Mouse (Mus musculus) heart, embryonic 11.5 days (tissue): ENCODE measurements at regions not wholly inside any gene's neighbourhood (a gene's known extent, or its start where the extent isn't known, plus 50 kb on each side); places are given as distances from the start of the nearest gene placed in this dataset.

Source experiments
- ATAC-seq: fragments of 200-750 bp; cut with Nextera tagmentation; replicated peaks from 2 replicates; pipeline ENCODE4 v1.8.0; 2017; ENCODE audit warnings: moderate library complexity; ENCODE audit not compliant: insufficient number of reproducible peaks, low FRiP score, low TSS enrichment
- H3K27ac ChIP-seq: fragments of 300-500 bp; sonication (generic); 2 replicates; pipeline ENCODE4 v1.5.1; 2014; ENCODE audit warnings: mild to moderate bottlenecking, low read depth, low read length
- H3K27me3 ChIP-seq: fragments of 300-500 bp; sonication (generic); 2 replicates; pipeline ENCODE4 v1.6.1; 2014; ENCODE audit warnings: mild to moderate bottlenecking, low read length, mixed read lengths; ENCODE audit not compliant: control insufficient read depth, insufficient read depth
- H3K36me3 ChIP-seq: fragments of 300-500 bp; sonication (generic); 2 replicates; pipeline ENCODE4 v1.6.1; 2014; ENCODE audit warnings: mild to moderate bottlenecking, low read length, moderate library complexity, mixed read lengths; ENCODE audit not compliant: control insufficient read depth, insufficient read depth
- H3K4me1 ChIP-seq: fragments of 300-500 bp; sonication (generic); 2 replicates; pipeline ENCODE4 v1.6.1; 2014; ENCODE audit warnings: low read length; ENCODE audit not compliant: control insufficient read depth, insufficient read depth
- H3K4me2 ChIP-seq: fragments of 300-500 bp; sonication (generic); 2 replicates; pipeline ENCODE4 v1.6.1; 2014; ENCODE audit warnings: mild to moderate bottlenecking, moderate library complexity
- H3K4me3 ChIP-seq: fragments of 300-500 bp; sonication (generic); 2 replicates; pipeline ENCODE4 v1.5.1; 2014; ENCODE audit warnings: low read depth, low read length
- H3K9ac ChIP-seq: fragments of 300-500 bp; sonication (generic); 2 replicates; pipeline ENCODE4 v1.6.1; 2014; ENCODE audit warnings: mild to moderate bottlenecking, low read depth, low read length, moderate library complexity
- H3K9me3 ChIP-seq: fragments of 300-500 bp; sonication (generic); replicated peaks from 2 replicates; pipeline ENCODE4 v1.6.1; 2016; ENCODE audit warnings: low read length; ENCODE audit not compliant: control insufficient read depth
- WGBS: fragments of 180-500 bp; shearing (Covaris S2); extraction: QIAGEN DNeasy Blood & Tissue Kit; methylation state at CpG from one replicate; pipeline ENCODE4 v1.1.7; 2014; ENCODE audit not compliant: insufficient replicate concordance; 5-methylcytosine and 5-hydroxymethylcytosine counted together

GRCm38 (mm10) chr15:62221024-62221819, 1298.4 kb upstream of the A1bg start:
- ATAC-seq = peak; percentile 94
- peak overlapping the region; percentile 75; the same call in 1 of the 2 replicates for H3K27ac ChIP-seq

GRCm38 (mm10) chr15:62220620-62221019, 1297.8 kb upstream of the A1bg start:
- no peak overlapping the region for H3K4me3 ChIP-seq
- peak overlapping the region; percentile 70 for H3K27ac ChIP-seq
- no peak for ATAC-seq
- H3K36me3 ChIP-seq = no peaks in the 10 kb centered on the region
- H3K4me2 ChIP-seq = 0 out of 2 replicates have a peak overlapping the region, but pooled peaks have one; percentile 14
- no peak overlapping the region for H3K9ac ChIP-seq
- no peaks in the 10 kb centered on the region for H3K9me3 ChIP-seq
- peaks cover 23% of the 10 kb centered on the region for H3K4me1 ChIP-seq
- WGBS = 59% methylated on average over 3 of the region's 3 CpGs
- no peaks in the 10 kb centered on the region for H3K27me3 ChIP-seq

More at GRCm38 (mm10) chr15:62221024-62221819, 1298.4 kb upstream of the A1bg start:
- H3K4me2 ChIP-seq = no peak overlapping the region
- peaks cover 23% of the 10 kb centered on the region for H3K4me1 ChIP-seq
- H3K4me3 ChIP-seq = no peak overlapping the region
- WGBS = 34% methylated on average over 8 of the region's 8 CpGs
- no peak overlapping the region for H3K9ac ChIP-seq
- H3K27me3 ChIP-seq = no peaks in the 10 kb centered on the region
- H3K36me3 ChIP-seq = no peaks in the 10 kb centered on the region
- H3K9me3 ChIP-seq = no peaks in the 10 kb centered on the region

- no peak overlapping the region for H3K4me2 ChIP-seq
- H3K9ac ChIP-seq = no peak overlapping the region
- H3K27ac ChIP-seq = no peak overlapping the region
- no peaks in the 10 kb centered on the region for H3K27me3 ChIP-seq
- WGBS = 86% methylated on average over 9 of the region's 9 CpGs
- H3K9me3 ChIP-seq = no peaks in the 10 kb centered on the region
- peaks cover 23% of the 10 kb centered on the region for H3K4me1 ChIP-seq
- no peak for ATAC-seq
- no peak overlapping the region for H3K4me3 ChIP-seq
- H3K36me3 ChIP-seq = no peaks in the 10 kb centered on the region
Measured at GRCm38 (mm10) chr15:62219934-62220540, 1297.2 kb upstream of the A1bg start.

- Histone ChIP-seq H3K27ac (no peak overlapping the region), H3K4me3 (no peak overlapping the region), H3K4me1 (peaks cover 20% of the 10 kb centered on the region), H3K36me3 (no peaks in the 10 kb centered on the region), H3K9me3 (no peaks in the 10 kb centered on the region), H3K27me3 (no peaks in the 10 kb centered on the region), H3K4me2 (no peak overlapping the region), H3K9ac (no peak overlapping the region)
- 86% methylated on average over 21 of the region's 21 CpGs for WGBS
- no peak for ATAC-seq
Measured at GRCm38 (mm10) chr15:62218346-62219080, 1295.7 kb upstream of the A1bg start.

GRCm38 (mm10) chr15:62216688-62217477, 1294.1 kb upstream of the A1bg start:
- 42% methylated on average over 8 of the region's 8 CpGs for WGBS
- Histone ChIP-seq H3K36me3 (no peaks in the 10 kb centered on the region), H3K9me3 (no peaks in the 10 kb centered on the region), H3K4me3 (no peak overlapping the region), H3K4me2 (no peak overlapping the region), H3K4me1 (peaks cover 11% of the 10 kb centered on the region), H3K27ac (no peak overlapping the region), H3K9ac (no peak overlapping the region), H3K27me3 (no peaks in the 10 kb centered on the region)
- no peak for ATAC-seq

GRCm38 (mm10) chr15:62215616-62216398, 1293.0 kb upstream of the A1bg start:
- no peak for ATAC-seq

GRCm38 (mm10) chr15:62214300-62214699, 1291.5 kb upstream of the A1bg start:
- ATAC-seq = no peak
- peaks cover 4% of the 10 kb centered on the region; the same call in 1 of the 2 replicates for H3K4me1 ChIP-seq

More at GRCm38 (mm10) chr15:62215616-62216398, 1293.0 kb upstream of the A1bg start:
- Histone ChIP-seq H3K36me3 (no peaks in the 10 kb centered on the region), H3K9ac (no peak overlapping the region), H3K4me2 (no peak overlapping the region), H3K4me1 (peaks cover 5% of the 10 kb centered on the region), H3K27me3 (no peaks in the 10 kb centered on the region), H3K9me3 (no peaks in the 10 kb centered on the region), H3K27ac (no peak overlapping the region), H3K4me3 (no peak overlapping the region)
- WGBS = 47% methylated on average over 8 of the region's 8 CpGs

More at GRCm38 (mm10) chr15:62214300-62214699, 1291.5 kb upstream of the A1bg start:
- H3K27ac ChIP-seq = no peak overlapping the region
- H3K4me2 ChIP-seq = no peak overlapping the region
- no peak overlapping the region for H3K4me3 ChIP-seq
- 65% methylated on average over 4 of the region's 4 CpGs for WGBS
- no peaks in the 10 kb centered on the region for H3K9me3 ChIP-seq
- no peaks in the 10 kb centered on the region for H3K36me3 ChIP-seq
- no peaks in the 10 kb centered on the region for H3K27me3 ChIP-seq
- no peak overlapping the region for H3K9ac ChIP-seq
